Mouse (Mus musculus) stomach, adult 2 months (tissue): ENCODE measurements around the gene Gm4952. TPM values are rescaled to one million over a fixed set of nuclear protein-coding genes. Genes with fewer than 3 reads are reported as not detected.

Experiments used
- polyA plus RNA-seq: library from polyadenylated mRNA; depleted of rRNA; stranded (reverse); fragments of >200 nt; gene quantifications from 2 replicates; pipeline ENCODE4 v1.2.3, GENCODE M21; 2012; rRNA removed

Gene Gm4952
- polyA plus RNA-seq = 0.06 TPM in 1 of 2 replicates, not detected in the other

DNA sequence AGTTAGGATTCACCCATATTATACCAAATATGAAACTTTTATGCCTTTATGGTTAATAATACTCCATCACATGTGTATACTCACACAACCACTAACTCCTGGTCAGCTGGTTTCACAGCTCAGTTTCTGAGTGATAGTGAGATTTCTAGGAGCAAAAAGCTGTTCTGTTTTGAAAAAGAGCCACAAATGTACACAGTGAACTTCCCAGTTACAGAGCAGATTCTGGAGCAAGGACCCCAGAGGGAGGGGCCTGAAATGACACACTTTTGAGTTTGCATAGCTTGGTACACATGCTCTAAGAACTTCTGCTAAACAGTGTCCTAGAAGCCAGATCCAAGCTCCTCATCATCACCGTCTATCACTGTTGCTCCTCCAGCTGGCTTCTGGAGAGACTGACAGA lies at the start of gene Gm4952:
Gene Gm4952 (plus strand): TSS at position 301 of the 400 bp plus-strand sequence.

DNA sequence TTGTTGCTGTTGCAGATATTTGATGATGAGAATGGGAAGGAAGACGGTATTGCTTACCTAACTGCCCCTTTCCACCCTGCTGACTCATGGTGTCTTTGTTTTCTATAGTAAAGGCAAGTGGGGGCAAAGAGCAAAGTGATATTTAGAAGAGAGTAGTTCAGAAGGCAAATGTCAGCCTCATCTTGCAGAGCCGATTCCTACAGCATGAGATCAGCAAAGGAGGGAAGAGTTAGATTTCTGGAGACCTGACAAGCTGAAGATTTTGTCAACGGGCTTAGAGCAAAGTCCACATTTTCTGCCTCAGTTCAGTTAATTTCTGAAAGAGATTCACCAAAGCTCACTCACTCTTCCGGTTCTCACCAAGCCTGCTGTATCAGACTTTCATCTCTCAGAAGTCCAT lies 33.4 kb downstream of the Gm4952 start, which contains the start of gene Glyat:
Gene Glyat (plus strand): TSS at position 133 of the 400 bp plus-strand sequence.

DNA sequence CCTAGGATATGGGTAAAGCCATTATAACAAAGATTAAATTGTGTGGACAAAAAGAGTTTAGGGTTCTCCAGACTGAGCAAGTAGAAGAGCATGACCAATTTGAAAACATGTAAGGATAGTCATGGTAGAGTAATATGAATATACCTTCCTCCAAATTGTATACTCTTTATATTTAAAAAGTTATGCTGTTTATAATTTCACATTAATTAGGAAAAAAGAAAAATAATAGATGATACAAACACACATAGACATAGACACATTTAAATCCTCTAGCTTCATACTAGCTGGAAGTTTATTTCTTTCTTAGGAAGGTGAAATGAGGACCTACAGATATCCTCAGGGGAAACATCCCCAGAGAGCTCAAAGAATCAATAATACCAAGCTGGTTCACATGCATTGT lies 70.4 kb downstream of the Gm4952 start, which contains the start of gene Olfr1442:
Gene Olfr1442 (plus strand): TSS at position 301 of the 400 bp plus-strand sequence.

DNA sequence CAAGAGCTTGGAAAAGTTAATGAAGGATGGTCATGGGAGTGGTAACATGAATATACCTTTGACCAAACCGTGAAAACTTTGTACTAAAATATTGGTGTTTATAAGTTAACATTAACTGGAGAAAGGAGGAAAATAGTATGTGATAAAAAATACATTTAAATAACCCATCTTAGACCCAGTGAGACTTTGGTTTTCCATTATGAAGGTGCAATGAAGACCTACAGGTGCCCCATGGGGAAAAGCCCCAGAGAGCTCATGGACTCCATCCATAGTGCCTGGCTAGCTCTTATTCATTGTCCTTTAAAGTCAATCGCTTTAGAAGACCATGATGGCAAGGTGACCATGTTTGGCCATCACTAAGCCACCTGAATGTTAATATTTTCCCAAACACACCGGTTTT lies 78.0 kb downstream of the Gm4952 start, which contains the start of gene Olfr1443:
Gene Olfr1443 (plus strand): TSS at position 301 of the 400 bp plus-strand sequence.

Other genes starting within 250 kb of the Gm4952 start
- gene Olfr1440, start 212.7 kb upstream of the Gm4952 start, polyA plus RNA-seq = not detected in 2 replicates
- not detected in 2 replicates for gene Olfr1441, start 182.5 kb upstream of the Gm4952 start, polyA plus RNA-seq
- not detected in 2 replicates for gene Pfpl, start 172.1 kb upstream of the Gm4952 start, polyA plus RNA-seq
- 0.64 and 0.75 TPM in 2 replicates for gene Mpeg1, start 139.2 kb upstream of the Gm4952 start, polyA plus RNA-seq
- 6.6 and 7.1 TPM in 2 replicates for gene Dtx4, start 98.5 kb upstream of the Gm4952 start, polyA plus RNA-seq
- gene Fam111a, start 54.2 kb upstream of the Gm4952 start, polyA plus RNA-seq = 0.18 and 0.34 TPM in 2 replicates
- gene Glyat, start 33.3 kb downstream of the Gm4952 start, polyA plus RNA-seq = not detected in 2 replicates
- not detected in 2 replicates for gene Olfr1442, start 70.5 kb downstream of the Gm4952 start, polyA plus RNA-seq
- not detected in 2 replicates for gene Olfr1443, start 78.1 kb downstream of the Gm4952 start, polyA plus RNA-seq
- gene Keg1, start 95.8 kb downstream of the Gm4952 start, polyA plus RNA-seq = not detected in 2 replicates
- gene Cntf, start 165.7 kb downstream of the Gm4952 start, polyA plus RNA-seq = 0.27 TPM in 1 of 2 replicates, not detected in the other
- gene Zfp91, start 196.2 kb downstream of the Gm4952 start, polyA plus RNA-seq = 2.9 and 3.4 TPM in 2 replicates
- gene Lpxn, start 196.2 kb downstream of the Gm4952 start, polyA plus RNA-seq = 0.63 and 0.84 TPM in 2 replicates
- not detected in 2 replicates for gene Gm5244, start 246.7 kb downstream of the Gm4952 start, polyA plus RNA-seq